Mouse (Mus musculus) mouse embryonic stem cell (cell line): ENCODE measurements around the gene Grxcr1.

Experiments used
- in situ Hi-C, 2 experiments: fragments of 300-500 bp; cut with MboI; formaldehyde crosslinking; loops; 1 replicate in 1 of 2; 3 replicates in 1 of 2; pipeline ENCODE4 v1.14.3; 2019 to 2020; ENCODE audit warnings: low sequenced_read_pairs in 2 of 2, low pct_unique_long_range_greater_than_20kb in 1 of 2, mixed read lengths in 1 of 2; ENCODE audit not compliant: unreplicated experiment in 1 of 2

Gene Grxcr1

DNA sequence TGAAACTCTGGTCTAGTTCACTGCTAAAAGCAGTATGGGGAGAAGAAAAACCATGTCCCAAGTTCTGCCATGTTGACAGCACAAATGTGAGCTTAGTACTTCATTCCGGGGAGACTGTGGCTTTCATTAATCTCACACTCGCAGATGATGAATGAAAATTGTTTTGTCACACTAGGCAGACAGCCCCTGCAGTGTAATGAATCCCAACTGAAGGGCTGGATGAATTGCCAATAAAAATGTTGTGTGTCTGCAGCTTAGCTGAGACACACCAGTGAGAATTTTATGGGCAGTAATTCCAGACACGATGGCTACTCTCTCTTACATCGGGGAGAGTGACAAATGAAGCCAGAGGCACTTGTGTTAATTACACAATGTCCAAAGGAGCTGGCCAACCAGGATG lies 37.1 kb downstream of the Grxcr1 start:
- in situ Hi-C loops, result no loop called here

DNA sequence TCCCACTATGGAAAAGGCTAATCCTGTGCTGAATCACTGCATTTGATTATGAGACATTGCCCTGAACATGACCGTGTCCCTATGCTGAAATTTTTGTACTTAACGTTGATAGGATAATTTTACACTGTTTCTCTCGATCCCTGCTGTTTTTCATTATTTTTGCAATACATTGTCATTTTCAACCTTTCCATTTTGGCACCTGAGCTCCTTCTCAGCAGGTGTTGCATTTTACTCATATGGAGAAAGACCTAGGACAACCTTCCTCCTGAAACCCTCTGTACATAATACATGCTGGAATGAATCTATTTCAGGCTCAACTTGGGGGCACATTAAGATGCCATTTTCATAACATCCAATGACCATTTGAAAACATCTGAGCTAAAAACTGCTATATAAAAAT lies 38.7 kb downstream of the Grxcr1 start:
- in situ Hi-C loops, result no loop called here

DNA sequence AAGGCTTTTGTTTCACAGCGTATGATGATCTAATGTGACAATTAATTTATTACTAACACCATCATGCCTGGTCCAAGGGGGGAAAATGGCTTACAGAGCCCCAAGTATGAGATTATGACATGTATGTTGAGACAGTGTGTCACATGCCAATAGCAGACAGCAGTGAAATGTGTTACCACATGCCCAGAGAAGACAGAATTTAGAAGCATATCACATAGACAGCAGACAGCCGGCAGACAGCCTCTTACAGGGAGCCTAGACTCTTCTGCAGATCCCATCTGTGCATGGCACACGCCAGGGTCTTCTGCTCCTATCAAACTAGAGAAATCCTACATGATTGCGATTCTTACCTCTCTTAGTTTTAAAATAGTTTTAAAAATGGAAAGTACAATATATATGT lies 40.2 kb downstream of the Grxcr1 start:
- in situ Hi-C loops, result no loop called here

DNA sequence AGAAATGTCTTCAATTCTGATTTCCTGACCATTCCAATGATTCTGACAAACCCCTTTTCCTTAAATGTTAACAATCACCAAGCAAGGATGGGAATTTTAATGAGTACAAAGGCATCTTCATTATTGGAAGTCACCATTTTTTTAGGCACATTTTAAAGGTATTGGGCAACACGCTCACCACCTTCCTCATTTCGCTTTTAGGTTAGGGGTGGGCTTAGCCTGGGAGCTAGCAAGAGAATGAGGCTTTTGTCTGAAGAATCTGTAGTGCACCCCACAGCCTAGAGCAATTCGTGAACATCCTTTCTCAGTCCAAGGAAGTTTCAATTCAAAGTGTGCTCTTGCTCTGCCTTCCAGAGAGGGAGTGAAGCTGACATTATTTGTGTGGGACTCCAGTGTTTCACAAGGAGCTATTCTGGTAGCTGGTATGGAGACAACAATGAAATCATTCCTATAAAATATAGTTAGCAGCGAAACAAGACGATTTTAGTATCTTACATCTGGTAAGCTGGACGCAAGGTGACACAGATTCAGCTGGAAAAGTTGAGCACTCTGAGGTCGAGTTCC lies 55.0 kb downstream of the Grxcr1 start:
- in situ Hi-C loops, result no loop called here

DNA sequence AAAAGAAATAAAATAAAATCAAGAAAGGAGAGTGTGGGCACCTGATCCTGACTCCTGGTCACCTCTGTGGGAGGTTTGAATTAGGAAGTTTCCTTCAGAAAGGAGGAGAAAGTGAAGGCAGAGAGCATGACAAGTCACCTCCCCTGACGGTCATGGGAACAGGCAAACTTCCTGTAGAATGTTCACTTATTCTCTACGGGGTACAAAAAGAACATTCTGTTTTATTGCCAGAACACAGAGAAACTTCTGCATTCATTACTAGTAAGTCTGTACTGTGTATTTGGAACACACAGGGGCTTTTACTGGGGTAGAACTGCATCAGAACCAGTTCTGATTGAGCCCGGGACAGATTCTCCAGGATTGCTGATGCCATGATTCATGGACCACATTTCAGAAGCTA lies 55.5 kb downstream of the Grxcr1 start:
- in situ Hi-C loops, result no loop called here

DNA sequence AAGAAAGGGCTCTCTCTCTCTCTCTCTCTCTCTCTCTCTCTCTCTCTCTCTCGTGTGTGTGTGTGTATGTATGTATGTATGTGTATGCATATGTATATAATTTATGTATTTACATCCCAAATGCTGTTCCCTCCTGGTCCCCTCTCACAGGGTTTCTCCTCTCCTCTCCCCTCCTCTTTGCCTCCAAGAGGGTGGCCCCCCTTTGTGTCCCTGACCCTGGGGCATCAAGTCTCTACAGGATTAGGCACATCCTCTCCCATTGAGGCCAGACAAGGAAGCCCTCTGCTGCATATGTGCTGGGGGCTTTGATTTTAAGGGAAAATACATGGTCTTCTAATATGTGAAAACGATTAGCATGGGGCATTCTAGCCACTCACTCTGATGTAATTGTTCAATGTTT lies 61.5 kb downstream of the Grxcr1 start:
- in situ Hi-C loops, result no loop called here

DNA sequence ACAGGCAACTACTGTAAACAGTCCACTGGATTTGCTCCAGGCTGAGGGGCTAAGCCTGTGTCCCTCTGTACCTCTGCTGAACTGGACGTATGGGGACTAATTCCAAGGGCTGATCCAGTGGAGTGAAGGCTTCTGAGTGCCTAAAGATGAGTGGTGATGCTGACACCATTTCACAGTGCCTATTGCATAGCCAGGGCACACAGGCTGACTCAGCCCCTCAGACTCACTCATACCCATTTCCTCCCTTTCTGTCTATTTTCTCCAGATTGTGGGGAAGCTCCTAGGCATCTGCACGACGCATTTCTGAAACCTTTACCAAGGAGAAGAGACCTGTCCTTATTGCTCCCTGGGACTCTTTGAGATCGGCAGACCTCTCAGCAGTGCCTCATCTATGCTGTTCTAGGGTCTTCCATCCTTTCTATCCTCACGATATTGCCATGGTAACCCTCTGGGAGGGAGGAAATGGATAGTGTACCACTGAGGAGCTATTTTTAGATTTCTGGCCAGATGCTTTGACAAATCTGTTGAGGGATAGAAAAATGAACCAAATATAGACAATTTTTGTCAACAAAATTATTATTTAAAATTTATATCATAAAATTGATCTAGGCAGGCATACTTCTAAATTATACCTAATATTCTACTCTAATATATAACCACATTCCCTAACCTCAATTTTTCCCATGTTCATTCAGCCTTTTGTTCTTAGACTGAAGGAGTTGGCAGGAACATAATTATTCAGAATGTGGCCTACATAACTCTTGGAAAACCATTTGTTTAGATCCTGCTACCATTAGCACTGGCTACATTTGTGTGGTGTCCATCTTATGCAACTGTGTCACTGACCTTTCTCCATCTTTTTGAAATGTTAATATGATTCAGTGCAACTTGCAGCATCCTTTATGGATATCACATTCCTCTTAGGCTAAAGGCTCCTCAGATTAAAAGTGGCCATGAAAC lies 66.3 kb downstream of the Grxcr1 start:
- in situ Hi-C loops, result no loop called here

DNA sequence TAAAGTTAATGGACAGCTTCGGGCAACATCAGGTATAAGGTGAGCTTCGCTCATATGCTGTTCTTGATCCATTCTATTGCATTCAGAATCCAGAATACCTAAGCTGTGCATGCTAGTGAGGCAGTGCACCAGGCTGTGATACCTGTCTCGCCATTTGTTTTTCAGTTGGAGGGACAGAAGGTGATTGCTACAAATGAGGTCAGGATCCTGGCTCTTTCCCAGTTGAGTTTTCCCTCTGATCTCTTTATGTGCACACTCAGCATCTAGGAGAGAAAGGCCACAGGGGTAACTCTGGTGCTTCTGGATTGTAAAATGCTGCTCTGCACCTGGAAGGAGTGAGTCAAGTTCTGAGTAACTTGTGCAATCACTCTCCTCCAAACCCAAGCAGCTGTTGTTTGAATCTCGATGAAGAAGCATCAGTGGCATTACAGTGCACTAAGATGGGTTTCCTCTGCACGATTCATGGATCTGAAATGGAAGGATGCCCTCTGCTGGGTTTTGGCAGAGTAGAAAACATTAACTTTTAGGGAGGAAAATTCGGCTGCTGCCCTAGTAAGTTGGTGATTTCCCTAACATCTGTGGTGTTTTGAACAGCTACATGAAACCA lies 80.9 kb downstream of the Grxcr1 start:
- in situ Hi-C loops, result no loop called here

DNA sequence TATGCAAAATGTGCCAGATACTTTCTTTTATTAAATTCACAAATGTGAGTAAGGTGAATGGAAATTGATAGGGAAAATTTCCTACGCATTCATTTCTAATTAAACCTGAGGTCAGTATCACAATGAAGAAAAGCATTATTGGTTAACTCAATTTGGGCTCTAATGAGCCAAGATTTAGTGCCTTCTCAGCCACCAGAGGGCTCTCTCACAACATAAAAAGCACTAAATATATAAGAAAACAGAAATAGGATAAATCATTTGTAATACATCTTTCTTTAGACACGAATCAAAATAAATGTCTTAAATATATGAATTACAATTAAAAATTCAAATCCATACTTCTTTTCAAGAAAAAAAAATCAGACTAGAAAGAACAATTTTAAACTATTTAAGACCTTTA lies 89.2 kb downstream of the Grxcr1 start:
- in situ Hi-C loops, result no loop called here

DNA sequence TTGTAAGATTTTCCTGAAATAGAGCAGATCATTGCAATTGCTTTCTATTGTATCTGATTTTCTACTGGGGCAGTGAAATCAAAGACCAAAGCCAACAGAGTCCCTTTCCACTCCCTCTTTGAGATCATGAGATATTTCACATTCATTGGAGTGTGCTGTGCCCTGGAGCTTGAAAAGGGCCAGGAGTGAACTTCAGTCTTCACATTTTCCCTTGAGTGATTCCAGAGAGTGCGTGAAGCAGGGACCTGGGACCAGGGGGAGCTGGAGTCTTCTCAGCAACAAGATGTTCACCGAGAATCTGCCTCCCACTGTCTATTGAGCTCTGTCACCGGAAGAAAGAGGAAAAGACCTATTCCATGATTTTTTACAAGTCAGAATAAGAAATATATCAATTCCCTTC lies 91.2 kb downstream of the Grxcr1 start:
- in situ Hi-C loops, result no loop called here

DNA sequence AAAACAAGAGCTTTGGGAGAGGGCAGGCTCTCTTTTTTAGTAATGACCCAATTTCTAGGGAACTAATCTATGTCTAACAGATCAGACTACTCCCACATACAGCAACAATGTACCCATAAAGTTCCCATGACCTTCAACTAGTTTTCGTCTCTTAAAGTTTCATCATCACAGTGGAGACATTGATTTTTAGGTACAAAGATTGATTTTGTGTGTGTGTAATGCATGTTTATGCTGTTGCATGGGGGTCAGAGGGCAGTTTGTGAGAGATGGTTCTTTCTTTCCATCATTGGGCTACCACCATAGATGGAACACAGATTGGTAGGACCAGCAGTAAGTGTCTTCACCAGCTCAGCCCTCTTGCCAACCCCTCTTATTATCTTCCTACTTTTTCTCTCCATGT lies 93.8 kb downstream of the Grxcr1 start:
- in situ Hi-C loops, result no loop called here

DNA sequence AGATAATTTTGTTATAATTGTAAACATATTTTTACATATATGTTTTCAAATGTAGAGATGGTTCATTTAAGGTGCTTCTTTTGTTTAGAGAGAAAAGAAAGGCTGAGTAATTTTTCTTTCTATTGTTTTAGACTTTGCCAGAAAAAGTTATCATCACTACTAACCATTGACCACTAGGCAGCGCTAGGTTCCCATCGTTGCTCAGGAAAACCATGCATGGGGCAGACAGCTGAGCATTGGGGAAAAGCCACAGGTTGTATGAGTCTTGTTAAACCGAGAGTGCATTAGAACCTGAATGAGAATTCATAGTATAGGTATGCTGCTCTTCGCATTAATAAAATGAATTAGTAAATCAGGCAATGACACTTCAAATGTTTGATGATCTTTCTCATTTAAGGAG lies 96.8 kb downstream of the Grxcr1 start:
- in situ Hi-C loops, result no loop called here

DNA sequence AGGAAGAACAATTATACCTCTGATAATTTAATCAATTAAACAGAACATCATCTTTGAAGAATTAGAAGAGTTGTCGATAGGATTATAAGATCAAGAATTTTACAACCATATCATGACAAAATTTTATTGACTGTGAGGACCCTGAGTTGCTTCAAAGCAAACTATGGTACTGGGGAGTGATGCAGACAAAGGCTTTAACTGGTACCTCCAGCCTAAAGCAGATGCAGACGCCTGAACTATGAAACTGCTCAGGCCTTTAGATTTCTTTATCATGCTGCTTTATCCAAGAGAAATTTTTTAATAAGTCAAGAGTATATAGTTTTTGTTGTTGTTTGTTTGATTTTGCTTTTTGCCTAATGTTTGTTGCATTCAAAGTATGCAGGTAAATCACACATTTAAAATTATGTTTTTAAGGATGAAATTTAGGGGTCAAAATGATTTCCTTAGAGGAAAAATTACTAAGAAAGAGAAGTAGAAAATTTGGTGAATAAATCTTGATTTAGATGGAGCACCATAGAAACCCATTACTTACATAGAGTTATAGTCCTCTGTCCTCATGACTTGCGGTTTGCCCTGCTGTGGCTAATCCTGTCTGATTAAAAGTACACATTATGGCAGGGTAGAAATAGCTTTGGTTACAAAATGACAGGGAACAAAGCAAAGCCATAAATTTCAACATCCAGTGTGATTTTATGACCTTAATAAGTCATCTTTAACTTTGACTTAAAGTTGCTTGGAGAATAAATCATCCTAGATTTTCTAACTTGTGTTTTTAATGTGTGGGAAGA lies 97.4 kb downstream of the Grxcr1 start:
- in situ Hi-C loops, result no loop called here

DNA sequence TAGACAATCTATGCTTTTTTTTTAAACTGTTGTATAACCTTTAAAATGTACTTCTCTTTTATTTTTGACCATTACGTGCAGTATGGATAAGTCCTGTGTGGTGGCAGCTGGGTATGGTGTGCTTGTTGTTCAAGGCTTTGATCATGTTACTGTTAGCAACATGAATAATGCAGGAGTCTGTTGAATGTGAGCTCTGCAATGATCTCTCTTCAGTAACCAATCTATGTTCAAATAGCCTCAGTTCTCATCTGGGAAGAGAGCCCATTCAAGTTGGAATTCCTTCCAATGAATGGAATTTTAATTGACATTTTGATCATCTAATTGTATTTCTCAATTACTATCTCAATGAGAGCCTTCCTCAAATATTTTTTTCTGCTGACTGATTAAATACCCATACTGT lies 115.2 kb downstream of the Grxcr1 start:
- in situ Hi-C loops, result no loop called here

DNA sequence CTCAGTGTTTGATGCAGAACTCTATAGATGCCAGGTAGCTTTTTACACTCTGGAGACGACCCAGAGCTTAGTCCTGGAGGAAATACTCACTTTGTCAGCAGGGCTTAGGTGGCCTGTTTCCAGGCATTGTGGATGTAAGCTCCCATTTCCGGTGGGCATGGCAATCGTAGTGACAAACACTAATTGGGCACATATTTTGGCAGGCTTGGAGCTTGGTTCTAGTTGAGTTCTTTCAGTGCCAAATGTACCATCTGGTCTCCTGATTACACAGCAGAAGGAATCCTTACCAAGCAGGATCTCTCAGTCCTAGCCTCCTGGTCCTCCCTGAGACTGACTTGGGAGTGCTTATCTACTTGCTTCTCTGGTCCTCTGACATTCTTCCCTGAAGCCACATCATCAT lies 118.3 kb downstream of the Grxcr1 start:
- in situ Hi-C loops, result no loop called here

DNA sequence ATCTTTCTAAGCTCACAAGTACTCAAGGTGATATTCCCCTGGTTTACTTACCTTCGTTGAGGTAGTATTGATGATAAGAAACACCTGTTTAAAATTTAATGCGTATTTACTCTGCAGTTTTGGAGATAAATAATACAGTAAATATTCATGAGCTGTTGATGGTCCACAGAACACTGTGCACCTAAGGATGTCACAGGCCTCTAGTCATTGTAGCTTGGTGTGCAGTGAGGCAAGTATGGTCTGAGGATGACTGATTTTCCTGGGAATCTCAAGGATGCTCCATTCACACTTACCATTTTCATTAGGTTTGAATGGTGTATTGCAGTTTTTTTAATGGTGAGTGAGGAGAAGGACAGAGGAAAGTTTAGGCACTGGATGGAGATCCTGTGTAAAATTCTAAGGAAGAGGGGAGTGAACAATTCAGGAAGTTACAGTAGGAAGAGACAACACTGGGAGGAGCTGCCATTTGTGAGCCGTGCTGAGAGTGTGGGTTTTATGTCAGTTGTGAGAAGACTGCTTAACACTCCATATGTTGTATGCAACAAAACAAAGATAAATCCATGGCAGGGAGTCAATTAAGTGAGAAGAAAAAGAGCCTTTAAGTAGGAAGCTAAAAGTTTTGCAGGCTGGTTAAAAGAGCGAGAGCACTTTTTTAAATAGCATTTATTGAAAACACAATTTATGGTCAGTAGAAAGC lies 118.9 kb downstream of the Grxcr1 start:
- in situ Hi-C loops, result no loop called here

DNA sequence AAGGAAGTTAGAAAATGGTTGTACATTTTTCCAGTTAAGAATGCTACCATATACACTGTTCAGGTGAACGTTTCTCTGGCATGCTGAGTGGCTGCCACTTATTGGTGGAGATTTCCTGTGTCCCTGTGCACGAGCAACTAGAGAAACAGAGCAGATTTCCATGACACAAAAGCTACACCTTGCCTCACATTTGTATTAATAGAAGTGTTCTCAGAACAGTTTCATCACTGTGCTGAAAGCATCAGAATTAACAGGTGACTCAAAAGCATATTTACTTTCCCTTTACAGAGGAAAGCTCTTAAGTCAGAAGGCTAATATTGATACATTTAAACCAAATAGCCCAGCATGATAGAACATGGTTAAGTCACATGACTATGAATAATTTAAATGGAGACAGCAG lies 130.9 kb downstream of the Grxcr1 start:
- in situ Hi-C loops, result no loop called here

DNA sequence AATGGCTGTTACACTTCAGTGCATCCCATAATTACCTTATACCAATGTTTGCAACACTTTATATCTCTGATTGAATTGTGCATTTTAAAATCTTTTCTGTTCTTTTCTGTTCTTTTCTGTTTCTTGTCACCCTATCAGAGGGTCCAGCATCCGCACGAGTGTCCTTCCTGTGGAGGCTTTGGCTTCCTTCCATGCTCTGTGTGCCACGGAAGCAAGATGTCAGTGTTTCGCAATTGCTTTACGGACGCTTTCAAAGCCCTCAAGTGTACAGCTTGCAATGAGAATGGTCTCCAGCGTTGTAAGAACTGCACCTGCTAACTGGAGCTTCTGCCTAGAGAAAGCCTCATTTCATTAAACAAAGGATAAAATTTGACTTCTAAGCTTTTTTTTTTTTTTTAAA lies 134.3 kb downstream of the Grxcr1 start:
- in situ Hi-C loops, result no loop called here
